Mouse (Mus musculus): ENCODE measurements around the gene Iffo1. TPM values are rescaled to one million over a fixed set of nuclear protein-coding genes. Genes with fewer than 3 reads are reported as not detected.

The Iffo1 gene
- polyA plus RNA-seq, 1 experiment from 2014 or later = 21.0 TPM

GRCm38 (mm10) chr6:125191332-125192015, 46.4 kb downstream of the Iffo1 start, which contains the start of the genes Ncapd2 and Mrpl51:
Gene Ncapd2, minus strand, starts transcription at chr6:125191701.
Gene Mrpl51, plus strand, starts transcription at chr6:125191801.
- peak within 1 kb of the TSS; percentile 81 for H3K9ac ChIP-seq (replicated peaks)
- peaks cover 39% of the 10 kb centered on the region for H3K36me3 ChIP-seq
- peak; percentile 97 for ATAC-seq (replicated peaks)
- WGBS = under 1% methylated on average over 54 of the region's 54 CpGs
- no peaks in the 10 kb centered on the region for H3K9me3 ChIP-seq
- no peaks in the 10 kb centered on the region for H3K27me3 ChIP-seq
- peak within 1 kb of the TSS; percentile 83 for H3K4me3 ChIP-seq
- H3K4me2 ChIP-seq (replicated peaks) = peak within 1 kb of the TSS; percentile 77
- H3K4me1 ChIP-seq = peaks cover 29% of the 10 kb centered on the region
- peak within 1 kb of the TSS; percentile 100 for H3K27ac ChIP-seq (replicated peaks)

- H3K36me3 ChIP-seq = peaks cover 33% of the 10 kb centered on the region
- peak overlapping the region; percentile 83 for H3K4me3 ChIP-seq
- peak; percentile 94 for ATAC-seq (replicated peaks)
- H3K27ac ChIP-seq (replicated peaks) = peak overlapping the region; percentile 100
- no peaks in the 10 kb centered on the region for H3K9me3 ChIP-seq
- H3K9ac ChIP-seq (replicated peaks) = peak overlapping the region; percentile 81
- WGBS = under 1% methylated on average over 34 of the region's 34 CpGs
- H3K27me3 ChIP-seq = no peaks in the 10 kb centered on the region
- peak overlapping the region; percentile 77 for H3K4me2 ChIP-seq (replicated peaks)
- H3K4me1 ChIP-seq = peaks cover 29% of the 10 kb centered on the region
These were observed 47.1 kb downstream of the Iffo1 start for GRCm38 (mm10) chr6:125192016-125192714.

- H3K36me3 ChIP-seq = peaks cover 26% of the 10 kb centered on the region
- H3K4me1 ChIP-seq = peaks cover 29% of the 10 kb centered on the region
- 44% methylated on average over 5 of the region's 5 CpGs for WGBS
- H3K27ac ChIP-seq (replicated peaks) = peak overlapping the region; percentile 100; the same call in 1 of the 2 replicates
- H3K27me3 ChIP-seq = no peaks in the 10 kb centered on the region
- peak overlapping the region; percentile 81 for H3K9ac ChIP-seq (replicated peaks)
- H3K4me2 ChIP-seq (replicated peaks) = peak overlapping the region; percentile 77
- H3K9me3 ChIP-seq = no peaks in the 10 kb centered on the region
- H3K4me3 ChIP-seq = peak overlapping the region; percentile 83
- no peak for ATAC-seq (replicated peaks)
These were observed 47.8 kb downstream of the Iffo1 start for GRCm38 (mm10) chr6:125192841-125193240.

GRCm38 (mm10) chr6:125193390-125193789, 48.3 kb downstream of the Iffo1 start:
- no peak for ATAC-seq (replicated peaks)
- Histone ChIP-seq H3K9me3 (no peaks in the 10 kb centered on the region), H3K4me1 (peaks cover 29% of the 10 kb centered on the region), H3K36me3 (peaks cover 21% of the 10 kb centered on the region), H3K27ac (replicated peaks) (no peak overlapping the region), H3K27me3 (no peaks in the 10 kb centered on the region), H3K9ac (replicated peaks) (no peak overlapping the region), H3K4me2 (replicated peaks) (no peak overlapping the region), H3K4me3 (no peak overlapping the region)
- WGBS = 84% methylated on average over 7 of the region's 7 CpGs

- peaks cover 12% of the 10 kb centered on the region; the same call in 1 of the 2 replicates for H3K36me3 ChIP-seq
- no peak for ATAC-seq (replicated peaks)
- no peaks in the 10 kb centered on the region for H3K9me3 ChIP-seq
- no peaks in the 10 kb centered on the region for H3K27me3 ChIP-seq
- H3K4me3 ChIP-seq = no peak overlapping the region
- no peak overlapping the region for H3K27ac ChIP-seq (replicated peaks)
- H3K4me2 ChIP-seq (replicated peaks) = no peak overlapping the region
- no peak overlapping the region for H3K9ac ChIP-seq (replicated peaks)
- H3K4me1 ChIP-seq = peaks cover 16% of the 10 kb centered on the region
- 15% methylated on average over 1 of the region's 1 CpGs for WGBS
These were observed 50.6 kb downstream of the Iffo1 start for GRCm38 (mm10) chr6:125195541-125196075.

GRCm38 (mm10) chr6:125196301-125196700, 51.3 kb downstream of the Iffo1 start:
- H3K27me3 ChIP-seq = no peaks in the 10 kb centered on the region
- H3K9ac ChIP-seq (replicated peaks) = no peak overlapping the region
- no peak for ATAC-seq (replicated peaks)
- H3K4me1 ChIP-seq = peaks cover 11% of the 10 kb centered on the region
- H3K4me3 ChIP-seq = no peak overlapping the region
- H3K27ac ChIP-seq (replicated peaks) = no peak overlapping the region
- H3K36me3 ChIP-seq = peaks cover 12% of the 10 kb centered on the region; the same call in 1 of the 2 replicates
- H3K9me3 ChIP-seq = no peaks in the 10 kb centered on the region
- WGBS = 45% methylated on average over 3 of the region's 3 CpGs
- no peak overlapping the region for H3K4me2 ChIP-seq (replicated peaks)

GRCm38 (mm10) chr6:125197166-125197565, 52.1 kb downstream of the Iffo1 start:
- peaks cover 11% of the 10 kb centered on the region for H3K4me1 ChIP-seq
- H3K9me3 ChIP-seq = no peaks in the 10 kb centered on the region
- H3K9ac ChIP-seq (replicated peaks) = no peak overlapping the region
- H3K4me3 ChIP-seq = no peak overlapping the region
- H3K27me3 ChIP-seq = no peaks in the 10 kb centered on the region
- 86% methylated on average over 5 of the region's 5 CpGs for WGBS
- H3K27ac ChIP-seq (replicated peaks) = no peak overlapping the region
- peaks cover 12% of the 10 kb centered on the region; the same call in 1 of the 2 replicates for H3K36me3 ChIP-seq
- no peak for ATAC-seq (replicated peaks)
- H3K4me2 ChIP-seq (replicated peaks) = no peak overlapping the region

GRCm38 (mm10) chr6:125210436-125210835, 65.4 kb downstream of the Iffo1 start:
- no peak overlapping the region for H3K4me2 ChIP-seq (replicated peaks)
- no peaks in the 10 kb centered on the region for H3K4me1 ChIP-seq
- ATAC-seq (replicated peaks) = no peak
- 83% methylated on average over 1 of the region's 1 CpGs for WGBS
- no peak overlapping the region for H3K4me3 ChIP-seq
- H3K36me3 ChIP-seq = no peaks in the 10 kb centered on the region
- H3K27ac ChIP-seq (replicated peaks) = no peak overlapping the region
- 0 out of 2 replicates have a peak, but pooled peaks cover 4% of the 10 kb centered on the region for H3K27me3 ChIP-seq
- no peak overlapping the region for H3K9ac ChIP-seq (replicated peaks)
- H3K9me3 ChIP-seq = no peaks in the 10 kb centered on the region

Small RNAs within 50 kb of the gene (microRNA-seq; reads per million reads assigned to microRNA genes)
- gene Mir3098 (0.66 reads per million), gene Mir7045 (not detected)

Other genes with a start within 250 kb of the Iffo1 start
- gene Lag3, start 233.5 kb upstream of the Iffo1 start, polyA plus RNA-seq (2015; fragmentation: Nextera tagmentation; extraction: Ambion mirVana) = 2.6 and 3.3 TPM in 2 replicates
- 772 and 823 TPM in 2 replicates for gene Ptms, start 225.1 kb upstream of the Iffo1 start, polyA plus RNA-seq (2015; fragmentation: Nextera tagmentation; extraction: Ambion mirVana)
- 507 and 513 TPM in 2 replicates for gene Mlf2, start 213.9 kb upstream of the Iffo1 start, polyA plus RNA-seq (2015; fragmentation: Nextera tagmentation; extraction: Ambion mirVana)
- 90.2 and 93.6 TPM in 2 replicates for gene Cops7a, start 179.7 kb upstream of the Iffo1 start, polyA plus RNA-seq (2015; fragmentation: Nextera tagmentation; extraction: Ambion mirVana)
- gene Pianp, start 148.5 kb upstream of the Iffo1 start, polyA plus RNA-seq (2015; fragmentation: Nextera tagmentation; extraction: Ambion mirVana) = 29.9 and 30.4 TPM in 2 replicates
- gene Zfp384, start 136.1 kb upstream of the Iffo1 start, polyA plus RNA-seq (2015; fragmentation: Nextera tagmentation; extraction: Ambion mirVana) = 16.7 and 21.7 TPM in 2 replicates
- 207 and 211 TPM in 2 replicates for gene Ing4, start 105.5 kb upstream of the Iffo1 start, polyA plus RNA-seq (2015; fragmentation: Nextera tagmentation; extraction: Ambion mirVana)
- 21.9 and 26.2 TPM in 2 replicates for gene Acrbp, start 95.6 kb upstream of the Iffo1 start, polyA plus RNA-seq (2015; fragmentation: Nextera tagmentation; extraction: Ambion mirVana)
- 0.50 and 0.71 TPM in 2 replicates for gene Lpar5, start 77.3 kb upstream of the Iffo1 start, polyA plus RNA-seq (2015; fragmentation: Nextera tagmentation; extraction: Ambion mirVana)
- gene Chd4, start 49.3 kb upstream of the Iffo1 start, polyA plus RNA-seq (2015; fragmentation: Nextera tagmentation; extraction: Ambion mirVana) = 98.9 and 112 TPM in 2 replicates
- gene Nop2, start 13.3 kb upstream of the Iffo1 start, polyA plus RNA-seq (2015; fragmentation: Nextera tagmentation; extraction: Ambion mirVana) = 51.1 and 51.8 TPM in 2 replicates
- gene Gapdh, start 21.2 kb downstream of the Iffo1 start, polyA plus RNA-seq (2015; fragmentation: Nextera tagmentation; extraction: Ambion mirVana) = 1,461 and 1,493 TPM in 2 replicates
- 98.5 and 99.5 TPM in 2 replicates for gene Ncapd2, start 46.5 kb downstream of the Iffo1 start, polyA plus RNA-seq (2015; fragmentation: Nextera tagmentation; extraction: Ambion mirVana)
- gene Mrpl51, start 46.6 kb downstream of the Iffo1 start, polyA plus RNA-seq (2015; fragmentation: Nextera tagmentation; extraction: Ambion mirVana) = 155 and 158 TPM in 2 replicates
- gene Vamp1, start 70.3 kb downstream of the Iffo1 start, polyA plus RNA-seq (2015; fragmentation: Nextera tagmentation; extraction: Ambion mirVana) = 5.6 and 6.0 TPM in 2 replicates
- 3.0 and 3.2 TPM in 2 replicates for gene Tapbpl, start 86.6 kb downstream of the Iffo1 start, polyA plus RNA-seq (2015; fragmentation: Nextera tagmentation; extraction: Ambion mirVana)
- gene Cd27, start 91.8 kb downstream of the Iffo1 start, polyA plus RNA-seq (2015; fragmentation: Nextera tagmentation; extraction: Ambion mirVana) = 1.3 and 2.3 TPM in 2 replicates
- gene Tuba3a, start 140.8 kb downstream of the Iffo1 start, polyA plus RNA-seq (2015; fragmentation: Nextera tagmentation; extraction: Ambion mirVana) = not detected in 2 replicates
- 10.8 and 11.5 TPM in 2 replicates for gene Ltbr, start 168.6 kb downstream of the Iffo1 start, polyA plus RNA-seq (2015; fragmentation: Nextera tagmentation; extraction: Ambion mirVana)
- 0.20 and 0.25 TPM in 2 replicates for gene Scnn1a, start 175.4 kb downstream of the Iffo1 start, polyA plus RNA-seq (2015; fragmentation: Nextera tagmentation; extraction: Ambion mirVana)
- gene Tnfrsf1a, start 204.1 kb downstream of the Iffo1 start, polyA plus RNA-seq (2015; fragmentation: Nextera tagmentation; extraction: Ambion mirVana) = 11.3 and 13.0 TPM in 2 replicates
- gene Plekhg6, start 235.6 kb downstream of the Iffo1 start, polyA plus RNA-seq (2015; fragmentation: Nextera tagmentation; extraction: Ambion mirVana) = 0.06 and 0.10 TPM in 2 replicates